Mouse (Mus musculus): ENCODE data around the gene Ndufb6. TPM values are rescaled to one million over a fixed set of nuclear protein-coding genes. Genes with fewer than 3 reads are reported as not detected.

Gene Ndufb6
- polyA plus RNA-seq (2012; rRNA removed) = 33.0 and 37.4 TPM in 2 replicates

DNA sequence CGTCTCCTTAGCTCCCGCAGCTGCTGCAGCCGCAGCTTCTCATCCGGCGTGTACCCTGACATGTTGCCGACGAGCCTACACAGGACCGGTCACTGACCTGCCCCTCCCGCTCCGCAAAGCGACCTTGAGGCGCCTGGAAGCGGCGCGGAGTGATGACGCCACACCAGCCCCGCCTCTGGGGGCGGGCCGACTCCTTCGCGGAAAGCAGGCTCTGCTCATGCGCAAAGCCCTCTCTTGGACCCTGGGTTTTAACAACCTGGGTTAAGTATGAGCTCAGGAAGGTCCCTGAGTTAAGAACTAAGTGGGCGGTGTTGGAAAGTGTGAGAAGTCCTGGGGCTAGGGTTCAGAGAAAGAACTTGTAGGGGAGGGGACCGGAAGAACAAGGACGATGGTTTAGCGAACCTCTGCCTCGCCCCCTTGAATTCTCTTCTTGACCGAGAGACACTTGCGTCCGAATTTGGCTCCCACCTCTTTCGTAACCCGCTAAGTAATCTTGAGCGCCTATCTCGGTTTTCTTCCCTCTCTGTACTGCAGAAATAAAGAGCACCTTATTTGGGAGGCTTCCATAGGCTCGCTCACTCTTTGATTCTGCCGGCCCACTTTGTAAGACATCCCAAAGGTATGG is at the start of gene Ndufb6:
Gene Ndufb6 (minus strand): TSS at position 146 of the 625 bp plus-strand sequence.

GRCm38 (mm10) chr4:40269430-40270032 is 9.7 kb downstream of the Ndufb6 start, which contains the start of the genes Smim27 and Topors:
Smim27 (plus strand) TSS chr4:40269579.
Topors (minus strand) TSS chr4:40269850.

GRCm38 (mm10) chr4:40239409-40240271 is 39.6 kb downstream of the Ndufb6 start, which contains the start of gene Ddx58:
Ddx58 (minus strand) TSS chr4:40239828.

Other genes starting within 250 kb of the Ndufb6 start
- 11.1 and 11.8 TPM in 2 replicates for gene Aco1, start 136.3 kb downstream of the Ndufb6 start, polyA plus RNA-seq (2012; rRNA removed)
- 1.5 and 2.5 TPM in 2 replicates for gene Ddx58, start 39.6 kb downstream of the Ndufb6 start, polyA plus RNA-seq (2012; rRNA removed)
- 9.3 and 9.8 TPM in 2 replicates for gene Smim27, start 9.8 kb downstream of the Ndufb6 start, polyA plus RNA-seq (2012; rRNA removed)
- 1.1 and 1.2 TPM in 2 replicates for gene Topors, start 9.6 kb downstream of the Ndufb6 start, polyA plus RNA-seq (2012; rRNA removed)
- gene Tmem215, start 192.8 kb upstream of the Ndufb6 start, polyA plus RNA-seq (2012; rRNA removed) = 0.13 and 0.34 TPM in 2 replicates

Data from stomach, adult 2 months (tissue).